Comparison of ENCODE assay signal across 10 mouse cellular contexts in the genomic region with DNA sequence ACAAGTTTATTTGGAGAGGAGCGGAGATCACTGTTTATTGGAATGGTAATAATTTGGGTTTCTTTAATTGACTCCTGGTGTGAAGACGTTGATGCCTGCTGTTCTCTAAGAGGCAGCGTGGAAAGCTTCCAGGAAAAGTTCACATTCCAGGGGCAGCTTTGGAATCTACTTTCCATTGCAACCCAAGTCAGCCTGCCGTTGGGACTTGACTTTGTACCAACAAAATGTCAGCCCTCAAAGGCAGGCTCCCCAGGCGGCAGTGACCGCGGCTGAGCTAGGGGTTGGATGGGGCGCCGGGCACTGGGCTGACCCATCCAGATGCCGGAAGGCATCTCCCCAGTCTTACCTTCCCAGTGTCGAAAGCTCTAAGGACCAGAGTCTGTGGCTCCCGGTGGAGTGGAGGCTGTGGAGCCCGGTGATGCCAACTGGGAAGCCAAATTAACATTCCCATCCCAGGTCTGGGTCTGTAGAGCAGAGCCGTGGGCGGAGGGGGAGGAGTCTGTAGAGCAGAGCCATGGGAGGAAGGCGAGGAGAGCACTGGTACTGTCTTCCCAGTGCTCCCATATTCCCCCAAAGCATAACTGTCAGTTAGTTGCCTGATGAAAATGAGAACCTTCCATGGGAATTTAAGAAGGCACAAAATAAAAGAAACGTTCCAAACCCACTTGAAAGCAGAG. TPM values are rescaled to one million over a fixed set of nuclear protein-coding genes. Genes with fewer than 3 reads are reported as not detected.
DNase-seq lines count a peak whose midpoint lies in the region; ATAC-seq lines count a peak whose summit lies in the region.
"Had no signal": no experiment of that assay in that cellular context is flagged by ENCODE, and none has a peak within 500 bp of the region (broad histone marks: within the 10 kb centered on the region; RNA-seq: fewer than 3 reads in every experiment).

No protein-coding gene starts in this region.

- H3K36me3 ChIP-seq in heart, embryonic 13.5 days, result no peaks in the 10 kb centered on the region
- no peaks in the 10 kb centered on the region for H3K36me3 ChIP-seq in limb, embryonic 10.5 days

- H3K4me1 ChIP-seq in heart, embryonic 13.5 days, result peaks cover 10% of the 10 kb centered on the region
- peaks cover 19% of the 10 kb centered on the region for H3K4me1 ChIP-seq in limb, embryonic 10.5 days

- no peak overlapping the region for H3K27ac ChIP-seq in heart, embryonic 13.5 days (replicated peaks)
- H3K27ac ChIP-seq in limb, embryonic 10.5 days, result peak overlapping the region; percentile 63; the same call in 1 of the 2 replicates
- H3K27ac ChIP-seq: macrophage had no signal

- H3K9me3 ChIP-seq in heart, embryonic 13.5 days, result no peaks in the 10 kb centered on the region
- H3K9me3 ChIP-seq in limb, embryonic 10.5 days (replicated peaks), result no peaks in the 10 kb centered on the region

- 0 out of 2 replicates have a peak, but pooled peaks cover 10% of the 10 kb centered on the region for H3K27me3 ChIP-seq in heart, embryonic 13.5 days (replicated peaks)
- H3K27me3 ChIP-seq in limb, embryonic 10.5 days (ENCODE audit: low read depth, poor library complexity, severe bottlenecking), result 0 out of 2 replicates have a peak, but pooled peaks cover 11% of the 10 kb centered on the region

- WGBS in heart, embryonic 13.5 days, result 23% methylated on average over 17 of the region's 17 CpGs
- 36% methylated on average over 17 of the region's 17 CpGs for WGBS in limb, embryonic 10.5 days

- DNase-seq in 3T3-L1 (ENCODE audit: low read depth, low spot score), result peak; percentile 49
- peak; percentile 66 for DNase-seq in NIH3T3 (ENCODE audit: low read depth)
- DNase-seq in limb, embryonic 10.5 days (ENCODE audit: low spot score), result no peak
- DNase-seq in thymus, postnatal 14 days, result no peak
- no peak for DNase-seq in retina, postnatal 1 day
- DNase-seq in frontal cortex, postnatal 10 days (ENCODE audit: low spot score in 2 of 2), result no peak

- H3K4me3 ChIP-seq in heart, embryonic 13.5 days, result no peak overlapping the region
- H3K4me3 ChIP-seq in limb, embryonic 10.5 days, result peak overlapping the region; percentile 34
- H3K4me3 ChIP-seq: erythroblast, embryonic 14.5 days had no signal

- ATAC-seq in heart, embryonic 13.5 days (ENCODE audit: extremely low read depth, insufficient number of reproducible peaks, low FRiP score, low TSS enrichment), result no peak
- ATAC-seq in inflammation-experienced regulatory T-cells, adult 6 months, result no peak

- H3K9ac ChIP-seq in heart, embryonic 13.5 days, result no peak overlapping the region

- H3K4me2 ChIP-seq in heart, embryonic 13.5 days, result peak overlapping the region; percentile 48

RNA-seq across cellular contexts. Expression of a gene that starts 7.5 kb away (rescaled TPM):
- polyA plus RNA-seq in heart, embryonic 13.5 days (2015; fragmentation: Nextera tagmentation; extraction: Ambion mirVana), result 0.48 TPM in 1 of 2 replicates, not detected in the other
- polyA plus RNA-seq in limb, embryonic 10.5 days (2016; fragmentation: Nextera tagmentation; extraction: Ambion mirVana), result 0.18 and 0.55 TPM in 2 replicates
- polyA plus RNA-seq in inflammation-experienced regulatory T-cells, adult 6 months (2017; shearing (Covaris generic)), result 1 to 10 TPM in 1 of 3 experiments, not detected in 2; 1.8 TPM
- polyA plus RNA-seq: erythroblast, embryonic 14.5 days; macrophage had no signal

RNA-seq across cellular contexts. Expression of a gene that starts 26.4 kb away (rescaled TPM):
- polyA plus RNA-seq in heart, embryonic 13.5 days (2015; fragmentation: Nextera tagmentation; extraction: Ambion mirVana), result 3.0 and 3.5 TPM in 2 replicates
- polyA plus RNA-seq in limb, embryonic 10.5 days (2016; fragmentation: Nextera tagmentation; extraction: Ambion mirVana), result 13.2 and 13.5 TPM in 2 replicates
- under 1 TPM in 1 of 3 experiments, not detected in 2; 0.13 TPM for polyA plus RNA-seq in inflammation-experienced regulatory T-cells, adult 6 months (2017; shearing (Covaris generic))

Comparison
In these comparisons a context has a peak if more than half of its experiments do, and no peak if none do; other contexts are left out.
1. DNase-seq: peak in 3T3-L1 (single experiment) and NIH3T3 (single experiment); none in limb, embryonic 10.5 days (single experiment), thymus, postnatal 14 days (single experiment), retina, postnatal 1 day (single experiment) and frontal cortex, postnatal 10 days (0 of 2).